Mouse (Mus musculus) midbrain, embryonic 14.5 days (tissue): Measurements from ENCODE around the gene Ufsp1. TPM values are rescaled to one million over a fixed set of nuclear protein-coding genes. Genes with fewer than 3 reads are reported as not detected.

Source experiments
- ATAC-seq: fragments of 200-750 bp; cut with Nextera tagmentation; 2 replicates; pipeline ENCODE4 v1.8.0; 2017; ENCODE audit warnings: moderate number of reproducible peaks, moderate library complexity; ENCODE audit not compliant: low FRiP score, low TSS enrichment
- DNase-seq: peaks from one replicate; pipeline ENCODE4 v3.0.0-alpha.2; 2015
- H3K27ac ChIP-seq: fragments of 300-500 bp; sonication (generic); replicated peaks from 2 replicates; pipeline ENCODE4 v1.5.1; 2014; ENCODE audit warnings: mild to moderate bottlenecking, low read depth, low read length, moderate library complexity
- H3K27me3 ChIP-seq: fragments of 300-500 bp; sonication (generic); 2 replicates; pipeline ENCODE4 v1.6.1; 2014; ENCODE audit warnings: low read length, control low read depth, mixed read lengths; ENCODE audit not compliant: control insufficient read depth, insufficient read depth
- H3K36me3 ChIP-seq: fragments of 300-500 bp; sonication (generic); 2 replicates; pipeline ENCODE4 v1.6.1; 2014; ENCODE audit warnings: low read length, control low read depth; ENCODE audit not compliant: control insufficient read depth, insufficient read depth
- H3K4me1 ChIP-seq: fragments of 300-500 bp; sonication (generic); 2 replicates; pipeline ENCODE4 v1.6.1; 2014; ENCODE audit warnings: mild to moderate bottlenecking, antibody characterized with exemption, low read length, control low read depth; ENCODE audit not compliant: control insufficient read depth, insufficient read depth
- H3K4me2 ChIP-seq: fragments of 300-500 bp; sonication (generic); 2 replicates; pipeline ENCODE4 v1.6.1; 2014; ENCODE audit warnings: mild to moderate bottlenecking, low read length, moderate library complexity
- H3K4me3 ChIP-seq: fragments of 300-500 bp; sonication (generic); replicated peaks from 2 replicates; pipeline ENCODE4 v1.5.1; 2014; ENCODE audit warnings: low read depth, low read length
- H3K9ac ChIP-seq: fragments of 300-500 bp; sonication (generic); replicated peaks from 2 replicates; pipeline ENCODE4 v1.6.1; 2014; ENCODE audit warnings: mild to moderate bottlenecking, low read length, moderate library complexity
- H3K9me3 ChIP-seq: fragments of 300-500 bp; sonication (generic); 2 replicates; pipeline ENCODE4 v1.6.1; 2016; ENCODE audit warnings: low read length, control low read depth, mixed read lengths; ENCODE audit not compliant: control insufficient read depth
- WGBS: fragments of 180-500 bp; shearing (Covaris S2); extraction: QIAGEN DNeasy Blood & Tissue Kit; methylation state at CpG from one replicate; pipeline ENCODE4 v1.1.7; 2014; 5-methylcytosine and 5-hydroxymethylcytosine counted together
- polyA plus RNA-seq: library from polyadenylated mRNA; unstranded; fragments of >200 nt; fragmentation: Nextera tagmentation; extraction: Ambion mirVana; gene quantifications from 2 replicates; pipeline ENCODE4 v1.2.1, GENCODE M21; 2014

The Ufsp1 gene
- polyA plus RNA-seq, 1 experiment from 2014 or later, result 13.7 TPM

DNA sequence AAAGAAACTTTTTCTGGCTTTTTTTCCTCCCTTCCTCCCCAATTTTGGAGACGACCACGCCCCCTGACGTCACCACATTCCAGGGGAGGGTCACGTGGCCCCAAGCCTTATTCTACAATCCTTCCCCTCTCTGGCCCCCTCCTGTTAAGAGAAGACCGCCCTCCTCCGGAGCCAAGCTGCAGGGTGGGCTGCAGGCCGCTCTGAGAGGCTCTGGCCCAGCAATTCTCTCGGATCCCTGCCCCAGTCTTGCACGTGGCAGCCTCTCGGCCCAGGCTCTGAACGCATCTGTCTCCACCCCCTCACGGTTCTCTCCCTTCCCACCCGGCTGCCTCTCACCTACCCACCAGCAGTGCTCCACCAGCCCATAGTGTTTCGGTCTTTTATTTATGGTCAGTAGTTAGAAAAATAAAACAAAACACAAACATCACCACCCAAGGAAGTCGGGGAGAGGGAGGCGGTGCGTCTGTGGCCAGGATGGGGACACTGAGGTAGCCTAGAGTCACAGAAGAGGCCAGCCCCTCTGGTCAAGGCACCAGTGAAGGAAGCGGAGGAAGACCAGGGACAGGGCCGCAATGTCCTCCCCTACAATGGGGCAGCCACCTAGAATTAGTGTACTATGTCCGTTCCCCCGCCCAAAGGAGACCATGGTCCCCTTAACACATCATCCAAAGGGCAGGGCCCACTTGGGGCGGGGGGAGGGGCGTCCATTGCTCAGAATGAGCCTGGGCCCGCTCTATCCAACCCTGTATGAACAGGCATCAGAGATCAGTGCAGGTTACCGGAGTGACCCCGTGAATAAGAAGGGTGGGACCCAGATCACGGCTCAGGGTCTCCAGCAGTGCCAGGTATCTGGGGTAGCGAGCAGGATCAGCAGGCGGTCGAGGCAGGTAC lies 20.0 kb downstream of the Ufsp1 start, which contains the start of gene Trip6:
Gene Trip6, minus strand, starts transcription at position 212 of the 891 bp plus-strand sequence.
- peak within 1 kb of the TSS; percentile 49; the same call in 1 of the 2 replicates for H3K27ac ChIP-seq
- peaks cover 12% of the 10 kb centered on the region for H3K4me1 ChIP-seq
- no peaks in the 10 kb centered on the region for H3K27me3 ChIP-seq
- peak; percentile 86 for DNase-seq
- WGBS, result 12% methylated on average over 30 of the region's 30 CpGs
- no peaks in the 10 kb centered on the region for H3K9me3 ChIP-seq
- H3K9ac ChIP-seq, result peak within 1 kb of the TSS; percentile 54
- H3K4me3 ChIP-seq, result peak within 1 kb of the TSS; percentile 33
- H3K36me3 ChIP-seq, result peaks cover 35% of the 10 kb centered on the region
- H3K4me2 ChIP-seq, result peak within 1 kb of the TSS; percentile 58
- peak; percentile 84 for ATAC-seq

GRCm38 (mm10) chr5:137315084-137315903 lies 20.9 kb downstream of the Ufsp1 start:
- H3K4me2 ChIP-seq, result no peak overlapping the region
- H3K27me3 ChIP-seq, result no peaks in the 10 kb centered on the region
- peaks cover 12% of the 10 kb centered on the region for H3K4me1 ChIP-seq
- no peak overlapping the region for H3K4me3 ChIP-seq
- H3K9me3 ChIP-seq, result no peaks in the 10 kb centered on the region
- H3K36me3 ChIP-seq, result peaks cover 35% of the 10 kb centered on the region
- DNase-seq (no peak), ATAC-seq (0 out of 2 replicates have a peak, but pooled peaks have one; percentile 16)
- WGBS, result 34% methylated on average over 30 of the region's 30 CpGs
- H3K9ac ChIP-seq, result peak overlapping the region; percentile 54; the same call in 1 of the 2 replicates
- 0 out of 2 replicates have a peak overlapping the region, but pooled peaks have one; percentile 49 for H3K27ac ChIP-seq

GRCm38 (mm10) chr5:137317361-137317760 lies 22.9 kb downstream of the Ufsp1 start:
- DNase-seq (no peak), ATAC-seq (no peak)
- H3K36me3 ChIP-seq, result peaks cover 48% of the 10 kb centered on the region

GRCm38 (mm10) chr5:137318570-137318969 lies 24.1 kb downstream of the Ufsp1 start:
- H3K9ac ChIP-seq, result no peak overlapping the region

More at GRCm38 (mm10) chr5:137317361-137317760, 22.9 kb downstream of the Ufsp1 start:
- Histone ChIP-seq H3K4me1 (peaks cover 12% of the 10 kb centered on the region), H3K9me3 (no peaks in the 10 kb centered on the region), H3K27ac (no peak overlapping the region), H3K4me3 (no peak overlapping the region), H3K9ac (no peak overlapping the region), H3K4me2 (no peak overlapping the region), H3K27me3 (no peaks in the 10 kb centered on the region)
- WGBS, result 88% methylated on average over 8 of the region's 8 CpGs

DNA sequence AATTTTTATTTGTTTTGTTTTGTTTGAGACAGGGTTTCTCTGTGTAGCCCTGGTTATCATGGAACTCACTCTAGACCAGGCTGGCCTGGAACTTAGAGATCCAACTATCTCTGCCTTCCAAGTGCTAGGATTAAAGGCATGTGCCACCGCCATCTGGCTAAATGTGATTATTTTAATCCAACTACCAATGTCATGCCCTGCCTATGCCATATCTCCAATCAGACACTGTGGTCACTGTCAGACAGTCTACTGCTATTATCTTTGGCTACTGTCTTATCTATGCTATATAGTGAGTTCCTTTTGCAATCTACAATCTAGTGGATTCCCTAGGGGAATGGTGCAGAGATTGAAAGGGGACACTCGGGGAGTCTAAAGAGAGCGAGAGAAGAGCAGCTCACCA lies 26.6 kb downstream of the Ufsp1 start:
- Histone ChIP-seq H3K27me3 (no peaks in the 10 kb centered on the region), H3K4me2 (no peak overlapping the region), H3K27ac (no peak overlapping the region), H3K9ac (no peak overlapping the region), H3K36me3 (peaks cover 68% of the 10 kb centered on the region), H3K4me3 (no peak overlapping the region), H3K4me1 (no peaks in the 10 kb centered on the region), H3K9me3 (no peaks in the 10 kb centered on the region)
- no peak for DNase-seq
- WGBS, result 83% methylated on average over 3 of the region's 3 CpGs
- no peak for ATAC-seq

More at GRCm38 (mm10) chr5:137318570-137318969, 24.1 kb downstream of the Ufsp1 start:
- no peak overlapping the region for H3K27ac ChIP-seq
- H3K27me3 ChIP-seq, result no peaks in the 10 kb centered on the region
- peaks cover 57% of the 10 kb centered on the region for H3K36me3 ChIP-seq
- H3K4me1 ChIP-seq, result peaks cover 12% of the 10 kb centered on the region
- no peak overlapping the region for H3K4me3 ChIP-seq
- ATAC-seq (no peak), DNase-seq (no peak)
- 100% methylated on average over 1 of the region's 1 CpGs for WGBS
- no peaks in the 10 kb centered on the region for H3K9me3 ChIP-seq
- H3K4me2 ChIP-seq, result no peak overlapping the region

DNA sequence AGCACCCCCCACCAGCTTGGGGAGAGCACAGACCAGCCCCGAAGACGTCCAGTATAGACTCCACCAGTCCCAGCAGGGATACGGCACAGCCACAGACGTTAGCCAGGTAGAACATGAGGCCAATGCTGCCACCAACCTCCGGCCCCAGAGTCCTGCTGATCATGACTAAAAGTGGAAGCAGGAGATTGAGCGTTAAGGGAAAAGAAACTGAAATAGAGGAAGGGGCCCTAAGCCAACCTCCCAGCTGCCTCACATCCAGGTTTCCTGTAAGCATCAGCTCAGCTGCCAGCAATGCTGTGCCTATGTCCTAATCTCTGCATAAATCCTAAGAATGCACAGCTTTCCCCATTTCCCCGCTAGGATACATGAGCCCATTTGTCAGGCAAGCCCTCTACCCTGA lies 36.5 kb downstream of the Ufsp1 start:
- peaks cover 19% of the 10 kb centered on the region for H3K36me3 ChIP-seq
- no peak overlapping the region for H3K27ac ChIP-seq
- H3K4me3 ChIP-seq, result no peak overlapping the region
- WGBS, result 93% methylated on average over 7 of the region's 7 CpGs
- H3K9me3 ChIP-seq, result no peaks in the 10 kb centered on the region
- H3K9ac ChIP-seq, result no peak overlapping the region
- no peak for DNase-seq
- H3K27me3 ChIP-seq, result no peaks in the 10 kb centered on the region
- peaks cover 8% of the 10 kb centered on the region; the same call in 1 of the 2 replicates for H3K4me1 ChIP-seq
- no peak for ATAC-seq
- no peak overlapping the region for H3K4me2 ChIP-seq

GRCm38 (mm10) chr5:137332857-137333511 lies 38.6 kb downstream of the Ufsp1 start:
- DNase-seq, result no peak
- Histone ChIP-seq H3K9ac (peak overlapping the region; percentile 81), H3K27ac (peak overlapping the region; percentile 75), H3K36me3 (peaks cover 5% of the 10 kb centered on the region; the same call in 1 of the 2 replicates), H3K4me2 (peak overlapping the region; percentile 75), H3K9me3 (no peaks in the 10 kb centered on the region), H3K27me3 (no peaks in the 10 kb centered on the region), H3K4me3 (peak overlapping the region; percentile 54), H3K4me1 (peaks cover 8% of the 10 kb centered on the region; the same call in 1 of the 2 replicates)
- 15% methylated on average over 15 of the region's 15 CpGs for WGBS
- ATAC-seq, result peak; percentile 56
